Mouse (Mus musculus) intestine, postnatal 0 days (tissue): ENCODE results near the gene Ccdc183. TPM values are rescaled to one million over a fixed set of nuclear protein-coding genes. Genes with fewer than 3 reads are reported as not detected.

Experiments used
- ATAC-seq: fragments of 200-750 bp; cut with Nextera tagmentation; 2 replicates; pipeline ENCODE4 v1.8.0; 2017; ENCODE audit warnings: mild to moderate bottlenecking, moderate TSS enrichment, moderate library complexity
- H3K27ac ChIP-seq: fragments of 300-500 bp; sonication (generic); 2 replicates; pipeline ENCODE4 v1.5.1; 2014; ENCODE audit warnings: mild to moderate bottlenecking, low read depth, low read length, moderate library complexity
- H3K27me3 ChIP-seq: fragments of 300-500 bp; sonication (generic); replicated peaks from 2 replicates; pipeline ENCODE4 v1.6.1; 2014; ENCODE audit warnings: low read length, mixed read lengths; ENCODE audit not compliant: control insufficient read depth, insufficient read depth
- H3K36me3 ChIP-seq: fragments of 300-500 bp; sonication (generic); 2 replicates; pipeline ENCODE4 v1.6.1; 2014; ENCODE audit warnings: mild to moderate bottlenecking, moderate library complexity; ENCODE audit not compliant: control insufficient read depth, insufficient read depth
- H3K4me1 ChIP-seq: fragments of 300-500 bp; sonication (generic); replicated peaks from 2 replicates; pipeline ENCODE4 v1.6.1; 2014; ENCODE audit warnings: antibody characterized with exemption, low read length, mixed read lengths; ENCODE audit not compliant: control insufficient read depth, insufficient read depth
- H3K4me2 ChIP-seq: fragments of 300-500 bp; sonication (generic); replicated peaks from 2 replicates; pipeline ENCODE4 v1.6.1; 2014; ENCODE audit warnings: low read depth, mild to moderate bottlenecking, moderate library complexity
- H3K4me3 ChIP-seq: fragments of 300-500 bp; sonication (generic); 2 replicates; pipeline ENCODE4 v1.5.1; 2014; ENCODE audit warnings: low read depth, low read length
- H3K9ac ChIP-seq: fragments of 300-500 bp; sonication (generic); 2 replicates; pipeline ENCODE4 v1.6.1; 2014; ENCODE audit warnings: mild to moderate bottlenecking, low read depth, low read length
- H3K9me3 ChIP-seq: fragments of 300-500 bp; sonication (generic); 2 replicates; pipeline ENCODE4 v1.6.1; 2016; ENCODE audit warnings: mixed run types; ENCODE audit not compliant: control insufficient read depth
- CTCF ChIP-seq: sonication (generic); IDR thresholded peaks from 2 replicates; pipeline ENCODE4 v1.5.1; 2016; ENCODE audit warnings: low read depth, mild to moderate bottlenecking, control low read depth, antibody characterized with exemption, moderate library complexity
- WGBS: fragments of 180-500 bp; shearing (Covaris S2); extraction: QIAGEN DNeasy Blood & Tissue Kit; methylation state at CpG from one replicate; pipeline ENCODE4 v1.1.7; 2014; 5-methylcytosine and 5-hydroxymethylcytosine counted together
- polyA plus RNA-seq: library from polyadenylated mRNA; unstranded; fragments of >200 nt; fragmentation: Nextera tagmentation; extraction: Ambion mirVana; gene quantifications from 2 replicates; pipeline ENCODE4 v1.2.1, GENCODE M21; 2015

Ccdc183 gene
- polyA plus RNA-seq, 1 experiment from 2014 or later, result 0.09 TPM

GRCm38 (mm10) chr2:25633616-25634015, 16.1 kb upstream of the Ccdc183 start:
- ATAC-seq, result no peak
- H3K4me3 ChIP-seq, result no peak overlapping the region
- H3K9me3 ChIP-seq, result no peaks in the 10 kb centered on the region
- H3K27me3 ChIP-seq, result no peaks in the 10 kb centered on the region
- H3K4me1 ChIP-seq, result no peaks in the 10 kb centered on the region
- no peaks in the 10 kb centered on the region for H3K36me3 ChIP-seq
- no peak overlapping the region for H3K9ac ChIP-seq
- WGBS, result 81% methylated on average over 3 of the region's 3 CpGs
- no peak for TF ChIP-seq CTCF
- H3K4me2 ChIP-seq, result no peak overlapping the region
- H3K27ac ChIP-seq, result no peak overlapping the region

DNA sequence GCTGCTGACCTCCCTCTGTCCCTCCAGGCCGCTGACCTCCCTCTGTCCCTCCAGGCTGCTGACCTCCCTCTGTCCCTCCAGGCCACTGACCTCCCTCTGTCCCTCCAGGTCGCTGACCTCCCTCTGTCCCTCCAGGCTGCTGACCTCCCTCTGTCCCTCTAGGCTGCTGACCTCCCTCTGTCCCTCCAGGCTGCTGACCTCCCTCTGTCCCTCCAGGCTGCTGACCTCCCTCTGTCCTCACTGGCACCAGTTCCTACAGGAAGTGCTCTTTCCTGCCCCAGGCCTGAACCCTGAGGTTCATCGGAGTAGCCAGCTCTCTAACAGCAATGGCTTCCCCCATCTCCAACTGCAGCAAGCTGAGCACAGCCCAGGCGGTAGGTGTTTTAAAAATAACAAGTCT, 11.3 kb upstream of the Ccdc183 start:
- Histone ChIP-seq H3K4me1 (no peaks in the 10 kb centered on the region), H3K4me2 (no peak overlapping the region), H3K4me3 (no peak overlapping the region), H3K36me3 (no peaks in the 10 kb centered on the region), H3K27ac (no peak overlapping the region), H3K9ac (no peak overlapping the region), H3K9me3 (no peaks in the 10 kb centered on the region), H3K27me3 (no peaks in the 10 kb centered on the region)
- no peak for TF ChIP-seq CTCF
- 62% methylated on average over 4 of the region's 4 CpGs for WGBS
- ATAC-seq, result no peak

- no peak within 1 kb of the TSS for H3K27ac ChIP-seq
- ATAC-seq, result no peak
- no peak for TF ChIP-seq CTCF
- H3K36me3 ChIP-seq, result no peaks in the 10 kb centered on the region
- no peaks in the 10 kb centered on the region for H3K9me3 ChIP-seq
- no peak within 1 kb of the TSS for H3K9ac ChIP-seq
- no peak within 1 kb of the TSS for H3K4me2 ChIP-seq
- no peaks in the 10 kb centered on the region for H3K27me3 ChIP-seq
- 67% methylated on average over 6 of the region's 6 CpGs for WGBS
- H3K4me3 ChIP-seq, result no peak within 1 kb of the TSS
- H3K4me1 ChIP-seq, result no peaks in the 10 kb centered on the region
Measured at GRCm38 (mm10) chr2:25627811-25628210, 10.3 kb upstream of the Ccdc183 start, which contains the start of gene Fcna. Gene Fcna (minus strand): TSS chr2:25628030.

DNA sequence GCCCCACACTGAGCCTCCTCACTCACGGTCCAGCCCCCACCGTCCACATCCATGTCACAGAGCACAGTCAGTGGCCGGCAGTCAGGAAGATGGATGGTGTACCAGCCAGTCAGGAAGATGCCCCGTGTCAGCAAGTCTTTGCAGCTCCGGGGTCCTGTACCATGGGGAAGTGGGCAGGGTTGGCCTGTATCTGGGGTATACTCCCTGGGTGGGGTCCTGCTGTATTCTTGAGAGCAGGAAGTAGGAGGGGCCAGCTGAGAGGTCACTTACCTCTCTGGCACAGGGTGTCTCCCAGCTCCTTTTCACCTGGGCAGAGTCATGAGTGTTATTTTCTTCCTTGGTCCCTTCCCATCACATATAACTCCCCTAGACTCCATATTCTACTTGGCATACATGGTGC, 8.5 kb upstream of the Ccdc183 start:
- no peak for TF ChIP-seq CTCF
- no peak overlapping the region for H3K4me3 ChIP-seq
- H3K27me3 ChIP-seq, result no peaks in the 10 kb centered on the region
- H3K27ac ChIP-seq, result no peak overlapping the region
- H3K9me3 ChIP-seq, result no peaks in the 10 kb centered on the region
- H3K4me2 ChIP-seq, result no peak overlapping the region
- H3K36me3 ChIP-seq, result no peaks in the 10 kb centered on the region
- no peaks in the 10 kb centered on the region for H3K4me1 ChIP-seq
- H3K9ac ChIP-seq, result no peak overlapping the region
- no peak for ATAC-seq
- 54% methylated on average over 5 of the region's 5 CpGs for WGBS

DNA sequence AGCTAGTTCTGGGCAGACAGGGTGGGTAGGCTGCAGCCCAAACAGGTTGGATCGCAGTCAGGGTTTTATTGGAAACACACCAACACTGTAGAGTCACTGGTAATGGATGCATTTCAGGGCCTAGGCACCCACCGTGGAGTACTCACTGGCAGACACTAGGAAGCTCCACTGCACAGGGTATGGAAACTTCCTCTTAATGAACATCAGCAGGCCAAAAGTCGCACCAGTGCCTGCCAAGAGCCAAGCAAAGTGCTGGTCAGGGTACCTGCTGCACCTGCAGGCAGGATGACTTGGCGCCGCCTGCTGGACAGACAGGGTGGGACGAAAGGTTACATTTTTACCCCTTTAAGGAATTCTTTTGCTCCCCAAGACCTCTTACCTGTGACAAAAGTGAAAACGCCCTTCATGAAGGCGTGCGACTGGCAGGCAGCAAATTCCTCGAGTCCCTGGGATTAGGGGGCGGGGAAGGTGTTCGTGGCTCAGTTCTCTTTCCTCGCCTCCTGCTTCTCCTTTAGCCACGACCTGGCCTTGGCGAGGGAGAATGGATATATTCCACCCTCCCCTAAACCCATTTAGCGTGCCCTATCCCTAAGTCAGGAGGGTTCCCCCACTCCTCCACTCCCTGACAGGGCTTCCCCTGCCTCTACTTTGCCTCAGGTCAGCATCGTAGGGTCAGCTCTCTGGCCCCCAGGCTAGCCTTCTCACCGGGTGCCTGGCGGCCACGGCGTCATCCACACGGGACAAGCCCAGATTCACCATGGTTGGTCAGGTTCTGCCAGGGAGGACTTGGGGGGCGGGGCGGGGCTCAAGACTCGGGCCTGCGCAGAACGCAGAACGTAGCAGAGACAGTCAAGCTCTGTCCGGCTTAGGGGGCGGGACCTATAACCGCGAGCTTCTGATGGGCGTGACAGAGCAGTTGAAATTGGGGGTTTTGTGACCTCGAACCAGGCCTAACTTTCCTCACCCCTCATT, 4.0 kb upstream of the Ccdc183 start, which contains the start of gene Tmem141:
Gene Tmem141, minus strand, starts transcription at position 777 of the 972 bp plus-strand sequence.
- H3K9ac ChIP-seq, result peak within 1 kb of the TSS; percentile 28
- H3K27me3 ChIP-seq, result peaks cover 9% of the 10 kb centered on the region; the same call in 1 of the 2 replicates
- no peak within 1 kb of the TSS for H3K27ac ChIP-seq
- H3K4me3 ChIP-seq, result peak within 1 kb of the TSS; percentile 47
- 5% methylated on average over 34 of the region's 34 CpGs for WGBS
- H3K9me3 ChIP-seq, result no peaks in the 10 kb centered on the region
- no peaks in the 10 kb centered on the region for H3K4me1 ChIP-seq
- peak; percentile 86 for TF ChIP-seq CTCF
- no peaks in the 10 kb centered on the region; the same call in 1 of the 2 replicates for H3K36me3 ChIP-seq
- H3K4me2 ChIP-seq, result peak within 1 kb of the TSS; percentile 78
- ATAC-seq, result peak; percentile 86

DNA sequence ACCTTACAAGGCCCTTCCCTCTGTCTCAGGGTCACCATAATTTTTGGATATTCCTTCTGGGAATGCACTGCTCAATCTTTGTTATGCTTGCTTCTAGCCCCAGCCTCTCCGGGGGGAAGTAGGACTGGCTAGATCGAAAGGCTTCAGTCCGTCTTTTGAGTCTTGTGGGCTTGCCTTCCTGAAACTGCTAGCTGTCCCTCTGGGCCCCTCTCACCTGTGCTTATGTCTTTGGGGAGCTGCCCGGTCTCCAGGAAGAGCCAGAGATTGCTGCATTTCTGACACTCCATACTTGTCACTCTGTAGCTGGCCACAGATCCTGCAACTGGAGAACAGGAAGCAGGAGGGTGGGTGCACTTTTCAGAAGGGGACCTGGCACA, 3.4 kb upstream of the Ccdc183 start:
- TF ChIP-seq CTCF, result no peak
- Histone ChIP-seq H3K4me3 (no peak overlapping the region), H3K9ac (no peak overlapping the region), H3K4me2 (no peak overlapping the region), H3K27ac (no peak overlapping the region), H3K27me3 (peaks cover 14% of the 10 kb centered on the region; the same call in 1 of the 2 replicates), H3K36me3 (no peaks in the 10 kb centered on the region; the same call in 1 of the 2 replicates), H3K4me1 (no peaks in the 10 kb centered on the region), H3K9me3 (no peaks in the 10 kb centered on the region)
- ATAC-seq, result no peak
- 87% methylated on average over 4 of the region's 4 CpGs for WGBS
